1 mouse cellular context compared by ENCODE assay signal in the genomic region with DNA sequence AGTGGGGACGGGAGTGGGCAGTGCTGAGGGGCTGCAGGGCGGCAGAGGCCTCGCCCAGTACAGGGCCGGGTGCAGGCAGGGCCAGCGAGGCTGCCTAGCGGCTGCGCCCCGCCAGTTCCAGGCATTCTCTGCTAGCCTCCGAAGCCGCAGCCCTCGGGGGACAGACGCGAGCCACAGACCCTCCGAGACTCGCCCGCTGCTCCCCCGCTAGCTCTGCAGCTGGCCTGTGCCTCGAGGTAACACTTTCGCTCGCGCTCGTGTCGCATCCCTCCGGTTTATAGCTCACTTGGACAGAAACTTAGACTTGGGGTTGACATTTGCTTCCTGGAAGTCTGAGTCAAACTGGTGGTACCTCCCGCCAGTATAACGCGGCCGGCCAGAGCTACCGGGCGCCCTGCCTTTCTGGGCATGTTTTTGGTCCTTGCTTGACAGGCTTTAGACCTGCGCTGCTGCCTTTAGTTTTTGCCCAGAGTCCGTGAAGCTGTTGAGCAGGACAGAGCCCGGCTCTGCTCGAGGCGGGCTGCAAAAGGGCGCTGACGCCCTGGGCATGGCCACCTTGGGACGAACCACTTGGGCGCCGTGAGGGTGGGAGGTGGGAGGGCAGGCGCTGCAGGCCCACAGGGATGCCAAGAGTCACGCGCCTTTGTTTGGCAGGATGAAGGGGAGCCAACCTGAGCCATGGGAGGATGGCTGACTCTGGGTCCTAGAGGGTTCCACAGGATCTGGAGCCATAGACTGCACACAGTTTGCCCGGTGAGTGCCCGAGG.
TF ChIP-seq lines count a peak whose summit lies in the region.

No protein-coding gene starts in this region.

TF ChIP-seq in CH12.LX, 34 proteins besides CTCF, POLR2A, EP300 and RAD21:
- TF ChIP-seq GABPA (IDR thresholded peaks at IDR 0.05; ENCODE audit: insufficient replicate concordance, low read depth, low read length) (no peak), KAT2A (IDR thresholded peaks at IDR 0.05; ENCODE audit: insufficient replicate concordance, low read length) (no peak), CHD2 (IDR thresholded peaks at IDR 0.05; ENCODE audit: low read length) (no peak), POLR2AphosphoS2 (IDR thresholded peaks at IDR 0.05; ENCODE audit: low read depth, low read length) (no peak), HCFC1 (IDR thresholded peaks at IDR 0.05; ENCODE audit: low read depth, low read length) (no peak), JUND (conservative IDR thresholded peaks at IDR 0.05; ENCODE audit: low read depth, low read length) (no peak), ZKSCAN1 (IDR thresholded peaks at IDR 0.05; ENCODE audit: borderline replicate concordance, low read depth, low read length) (no peak), USF1 (IDR thresholded peaks at IDR 0.05; ENCODE audit: low read depth, low read length) (no peak), ZMIZ1 (IDR thresholded peaks at IDR 0.05; ENCODE audit: low read depth, low read length) (no peak), ELF1 (IDR thresholded peaks at IDR 0.05; ENCODE audit: low read depth, low read length) (no peak), TBP (conservative IDR thresholded peaks at IDR 0.05; ENCODE audit: low read depth, low read length) (no peak)
TF ChIP-seq in CH12.LX: peak in this region for 0.
